Mouse (Mus musculus): ENCODE data around the gene Eya3. TPM values are rescaled to one million over a fixed set of nuclear protein-coding genes. Genes with fewer than 3 reads are reported as not detected.

The Eya3 gene
- polyA plus RNA-seq, 1 experiment = 20.5 TPM

DNA sequence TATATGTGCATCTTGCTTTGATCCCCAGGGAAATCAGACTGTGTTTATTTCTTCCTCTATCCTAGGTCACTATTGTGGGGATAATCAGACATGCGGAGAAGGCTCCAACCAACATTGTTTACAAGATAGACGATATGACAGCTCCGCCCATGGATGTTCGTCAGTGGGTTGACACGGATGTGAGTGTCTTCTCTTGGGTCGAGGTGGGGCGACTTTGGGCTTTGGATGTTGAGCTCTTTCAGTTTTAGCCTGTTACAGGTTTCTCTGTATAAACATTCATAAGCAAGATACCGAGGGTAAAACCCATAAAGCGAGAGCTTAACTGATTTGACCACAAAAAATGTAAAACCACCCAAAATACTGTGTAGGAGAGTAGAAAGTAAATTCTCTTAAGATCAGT is 133.0 kb downstream of the Eya3 start:
- Histone ChIP-seq H3K4me1 (ENCODE audit: control insufficient read depth, insufficient read depth, insufficient read length, low read length) (0 out of 2 replicates have a peak, but pooled peaks cover 3% of the 10 kb centered on the region), H3K4me3 (ENCODE audit: insufficient read depth, low read depth, low read length) (no peak overlapping the region), H3K27ac (replicated peaks; ENCODE audit: low read depth, low read length) (no peak overlapping the region)

Other genes starting within 250 kb of the Eya3 start
- 5.9 and 11.6 TPM in 2 replicates for gene Phactr4, start 216.5 kb upstream of the Eya3 start, polyA plus RNA-seq (2012; ENCODE audit: insufficient read depth, insufficient read length, missing spikeins)
- gene Med18, start 175.1 kb upstream of the Eya3 start, polyA plus RNA-seq (2012; ENCODE audit: insufficient read depth, insufficient read length, missing spikeins) = 2.1 and 3.4 TPM in 2 replicates
- 10.1 and 14.5 TPM in 2 replicates for gene Sesn2, start 128.5 kb upstream of the Eya3 start, polyA plus RNA-seq (2012; ENCODE audit: insufficient read depth, insufficient read length, missing spikeins)
- 42.9 and 57.3 TPM in 2 replicates for gene Atpif1, start 105.3 kb upstream of the Eya3 start, polyA plus RNA-seq (2012; ENCODE audit: insufficient read depth, insufficient read length, missing spikeins)
- 62.3 and 81.0 TPM in 2 replicates for gene Dnajc8, start 103.4 kb upstream of the Eya3 start, polyA plus RNA-seq (2012; ENCODE audit: insufficient read depth, insufficient read length, missing spikeins)
- 1.0 and 3.6 TPM in 2 replicates for gene Ptafr, start 74.9 kb upstream of the Eya3 start, polyA plus RNA-seq (2012; ENCODE audit: insufficient read depth, insufficient read length, missing spikeins)
- 2.5 and 2.7 TPM in 2 replicates for gene Xkr8, start 93.6 kb downstream of the Eya3 start, polyA plus RNA-seq (2012; ENCODE audit: insufficient read depth, insufficient read length, missing spikeins)
- 0.92 TPM in 1 of 2 replicates, not detected in the other for gene Smpdl3b, start 118.3 kb downstream of the Eya3 start, polyA plus RNA-seq (2012; ENCODE audit: insufficient read depth, insufficient read length, missing spikeins)
- gene Rpa2, start 129.3 kb downstream of the Eya3 start, polyA plus RNA-seq (2012; ENCODE audit: insufficient read depth, insufficient read length, missing spikeins) = 3.5 and 6.6 TPM in 2 replicates
- gene Themis2, start 157.4 kb downstream of the Eya3 start, polyA plus RNA-seq (2012; ENCODE audit: insufficient read depth, insufficient read length, missing spikeins) = 2.8 and 3.4 TPM in 2 replicates
- 17.3 and 20.4 TPM in 2 replicates for gene Ppp1r8, start 204.2 kb downstream of the Eya3 start, polyA plus RNA-seq (2012; ENCODE audit: insufficient read depth, insufficient read length, missing spikeins)
- 53.6 and 63.8 TPM in 2 replicates for gene Stx12, start 245.5 kb downstream of the Eya3 start, polyA plus RNA-seq (2012; ENCODE audit: insufficient read depth, insufficient read length, missing spikeins)

Measured in brown adipose tissue, adult 24 weeks (tissue).